In the genomic region with DNA sequence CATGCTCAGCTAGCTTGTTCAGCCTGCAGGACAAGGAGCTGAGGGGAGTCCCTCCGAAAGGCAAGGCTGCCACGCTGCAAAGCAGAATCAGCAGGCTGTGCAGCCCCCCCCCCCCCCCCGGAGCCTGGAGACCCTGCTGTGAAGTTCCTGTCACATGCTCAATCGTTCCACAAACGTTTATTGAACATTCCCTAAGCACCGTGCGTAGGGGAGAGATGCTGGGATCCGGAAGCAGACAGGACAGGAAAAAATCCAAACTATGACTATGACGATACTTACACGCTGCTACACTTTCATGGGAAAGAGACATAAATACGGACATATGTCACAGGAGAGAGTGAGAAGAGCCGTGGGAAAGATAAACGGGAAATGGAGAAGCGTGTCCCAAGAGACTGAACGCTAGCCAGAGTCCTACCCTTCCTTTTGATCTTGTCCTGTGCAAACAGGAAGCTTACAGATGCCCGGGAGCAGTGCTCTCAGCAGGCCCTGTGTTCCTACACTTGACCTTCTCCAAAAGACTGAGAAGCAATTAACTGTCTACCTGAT, we compare ENCODE assay signal across 8 mouse cellular contexts. TPM values are rescaled to one million over a fixed set of nuclear protein-coding genes. Genes with fewer than 3 reads are reported as not detected.
A peak's percentile ranks its signal among the peaks of the same experiment; 100 is the strongest.
DNase-seq lines count a peak whose midpoint lies in the region; ATAC-seq and TF ChIP-seq lines count a peak whose summit lies in the region.

No protein-coding gene starts in this region.

- no peak for TF ChIP-seq EP300 in MEL (IDR thresholded peaks at IDR 0.05; ENCODE audit: low read depth in 1 of 2, low read length in 2 of 2)

- no peak for TF ChIP-seq POLR2A in MEL (IDR thresholded peaks at IDR 0.05; ENCODE audit: control insufficient read depth in 1 of 2, insufficient read depth in 1 of 2, low read depth in 1 of 2, low read length in 2 of 2, poor library complexity in 1 of 2)

- H3K36me3 ChIP-seq in MEL (ENCODE audit: control insufficient read depth in 1 of 2, insufficient read depth in 2 of 2, low read length in 2 of 2) = peaks cover 0 to 3% of the 10 kb centered on the region in 2 experiments; a peak in 2 of 4 replicates
- no peaks in the 10 kb centered on the region for H3K36me3 ChIP-seq in hindbrain, embryonic 15.5 days

- peak overlapping the region in 1 of 2 experiments; percentile 2; a peak in 2 of 4 replicates for H3K4me3 ChIP-seq in MEL (ENCODE audit: control insufficient read depth in 1 of 2, insufficient read depth in 1 of 2, low read depth in 2 of 2, low read length in 2 of 2)
- H3K4me3 ChIP-seq in brown adipose tissue, adult 24 weeks (ENCODE audit: insufficient read depth, low read depth, low read length) = no peak overlapping the region
- H3K4me3 ChIP-seq in hindbrain, embryonic 15.5 days = peak overlapping the region; percentile 20

- H3K4me1 ChIP-seq in MEL (ENCODE audit: control insufficient read depth in 1 of 2, insufficient read depth in 2 of 2, low read length in 2 of 2) = no peaks in the 10 kb centered on the region; a peak in 1 of 4 replicates
- H3K4me1 ChIP-seq in brown adipose tissue, adult 24 weeks (ENCODE audit: control insufficient read depth, insufficient read depth, insufficient read length, low read length) = no peaks in the 10 kb centered on the region
- peaks cover 30% of the 10 kb centered on the region for H3K4me1 ChIP-seq in hindbrain, embryonic 15.5 days (replicated peaks)

- TF ChIP-seq CTCF in MEL (IDR thresholded peaks at IDR 0.05 in 2 of 3, conservative IDR thresholded peaks at IDR 0.05 in 1 of 3; ENCODE audit: control insufficient read depth in 1 of 3, insufficient read depth in 1 of 3, low read depth in 2 of 3, low read length in 3 of 3, poor library complexity in 1 of 3, severe bottlenecking in 1 of 3) = no peak

- H3K27me3 ChIP-seq in MEL (ENCODE audit: control insufficient read depth in 1 of 2, insufficient read depth in 2 of 2, low read length in 2 of 2) = no peaks in the 10 kb centered on the region
- H3K27me3 ChIP-seq in hindbrain, embryonic 15.5 days = no peaks in the 10 kb centered on the region

- H3K4me2 ChIP-seq in hindbrain, embryonic 15.5 days = peak overlapping the region; percentile 54

- no peak overlapping the region for H3K27ac ChIP-seq in MEL (ENCODE audit: control insufficient read depth, low read depth, low read length)
- H3K27ac ChIP-seq in brown adipose tissue, adult 24 weeks (replicated peaks; ENCODE audit: low read depth, low read length) = peak overlapping the region; percentile 53
- peak overlapping the region; percentile 27 for H3K27ac ChIP-seq in hindbrain, embryonic 15.5 days (replicated peaks)

- 7% methylated on average over 16 of the region's 16 CpGs for WGBS in hindbrain, embryonic 15.5 days

- DNase-seq in MEL (ENCODE audit: low read depth, low spot score) = no peak
- peak; percentile 46 for DNase-seq in mesoderm, embryonic 11.5 days (ENCODE audit: low read depth, low spot score)
- no peak for DNase-seq in adrenal gland, adult 2 months
- DNase-seq in left cerebral cortex, adult 11 months (ENCODE audit: low spot score) = no peak
- no peak for DNase-seq in left cerebral cortex, adult 18-20 months (ENCODE audit: low spot score in 2 of 2)
- DNase-seq in ovary, postnatal 14 days (ENCODE audit: low spot score) = no peak

- ATAC-seq in hindbrain, embryonic 15.5 days (ENCODE audit: low FRiP score, low read depth) = no peak

- H3K9me3 ChIP-seq in MEL (replicated peaks; ENCODE audit: insufficient read depth, low read length) = no peaks in the 10 kb centered on the region
- no peaks in the 10 kb centered on the region for H3K9me3 ChIP-seq in hindbrain, embryonic 15.5 days

- peak overlapping the region; percentile 10; the same call in 1 of the 2 replicates for H3K9ac ChIP-seq in MEL (ENCODE audit: control insufficient read depth, low read depth, low read length, poor library complexity, severe bottlenecking)
- peak overlapping the region; percentile 13; the same call in 1 of the 2 replicates for H3K9ac ChIP-seq in hindbrain, embryonic 15.5 days

- TF ChIP-seq RAD21 in MEL (IDR thresholded peaks at IDR 0.05; ENCODE audit: low read depth, low read length) = no peak

- H3K79me2 ChIP-seq in MEL (ENCODE audit: control insufficient read depth, insufficient read depth, low read length, poor library complexity) = 0 out of 2 replicates have a peak, but pooled peaks cover 1% of the 10 kb centered on the region

TF ChIP-seq in MEL, 35 proteins besides CTCF, POLR2A, EP300 and RAD21:
- no peak for TF ChIP-seq ELF1 (IDR thresholded peaks at IDR 0.05; ENCODE audit: low read depth, low read length)
- no peak for TF ChIP-seq CHD2 (IDR thresholded peaks at IDR 0.05; ENCODE audit: low read length)
- no peak for TF ChIP-seq RCOR1 (IDR thresholded peaks at IDR 0.05; ENCODE audit: low read depth, low read length)
- TF ChIP-seq USF1 (IDR thresholded peaks at IDR 0.05; ENCODE audit: low read depth, low read length) = no peak
- no peak for TF ChIP-seq NRF1 (IDR thresholded peaks at IDR 0.05; ENCODE audit: insufficient read depth, low read depth, low read length, poor library complexity, severe bottlenecking)
- no peak for TF ChIP-seq SIN3A (IDR thresholded peaks at IDR 0.05; ENCODE audit: low read length)
- TF ChIP-seq TCF12 (IDR thresholded peaks at IDR 0.05; ENCODE audit: low read depth, low read length) = no peak
- TF ChIP-seq MAX (IDR thresholded peaks at IDR 0.05; ENCODE audit: low read length) = no peak
- TF ChIP-seq UBTF (IDR thresholded peaks at IDR 0.05; ENCODE audit: borderline replicate concordance, insufficient read depth, low read depth, low read length) = no peak
- no peak for TF ChIP-seq ZKSCAN1 (IDR thresholded peaks at IDR 0.05; ENCODE audit: low read depth, low read length)
- no peak for TF ChIP-seq JUND (IDR thresholded peaks at IDR 0.05; ENCODE audit: low read depth, low read length)
- no peak for TF ChIP-seq MXI1 (IDR thresholded peaks at IDR 0.05; ENCODE audit: low read depth, low read length)
- TF ChIP-seq MAFK (IDR thresholded peaks at IDR 0.05; ENCODE audit: borderline replicate concordance, low read depth, low read length) = no peak
- no peak for TF ChIP-seq MAZ (IDR thresholded peaks at IDR 0.05; ENCODE audit: low read depth, low read length)
- no peak for TF ChIP-seq SMC3 (IDR thresholded peaks at IDR 0.05; ENCODE audit: low read depth, low read length)
- no peak for TF ChIP-seq NELFE (IDR thresholded peaks at IDR 0.05; ENCODE audit: low read depth, low read length)
- TF ChIP-seq KAT2A (conservative IDR thresholded peaks at IDR 0.05; ENCODE audit: low read depth, low read length) = no peak
TF ChIP-seq in MEL: peak in this region for 0.

RNA-seq across cellular contexts. Expression of a gene that starts 5.0 kb away (rescaled TPM):
- total RNA-seq in MEL (2012; rRNA removed) = 9.6 and 9.7 TPM in 2 replicates
- 10 to 100 TPM in 1 of 2 experiments, not detected in 1; 10.1 TPM for polyA plus RNA-seq in MEL (2012; ENCODE audit: insufficient read depth in 1 of 2, insufficient read length in 2 of 2, low read depth in 1 of 2, low replicate concordance in 2 of 2, missing spikeins in 1 of 2)
- 2.9 and 3.8 TPM in 2 replicates for polyA plus RNA-seq in brown adipose tissue, adult 24 weeks (2012; ENCODE audit: insufficient read depth, insufficient read length, missing spikeins)
- polyA plus RNA-seq in hindbrain, embryonic 15.5 days (2015; fragmentation: Nextera tagmentation; extraction: Ambion mirVana) = 8.3 and 8.5 TPM in 2 replicates
- total RNA-seq in adrenal gland, adult 2 months (2021) = 1 to 10 TPM; 6.4 to 7.1 TPM
- 2.4 and 3.8 TPM in 2 replicates for polyA plus RNA-seq in adrenal gland, adult 2 months (2012; rRNA removed)
- total RNA-seq in left cerebral cortex, adult 18-20 months (2021) = 10 to 100 TPM; 18.7 to 21.9 TPM

RNA-seq across cellular contexts. Expression of a gene that starts 32.3 kb away (rescaled TPM):
- 13.7 and 17.7 TPM in 2 replicates for total RNA-seq in MEL (2012; rRNA removed)
- polyA plus RNA-seq in MEL (2012; ENCODE audit: insufficient read depth in 1 of 2, insufficient read length in 2 of 2, low read depth in 1 of 2, low replicate concordance in 2 of 2, missing spikeins in 1 of 2) = 10 to 100 TPM in 1 of 2 experiments, not detected in 1; 15.5 TPM
- polyA plus RNA-seq in brown adipose tissue, adult 24 weeks (2012; ENCODE audit: insufficient read depth, insufficient read length, missing spikeins) = 11.2 and 11.4 TPM in 2 replicates
- 21.3 and 24.6 TPM in 2 replicates for polyA plus RNA-seq in hindbrain, embryonic 15.5 days (2015; fragmentation: Nextera tagmentation; extraction: Ambion mirVana)
- 10 to 100 TPM; 19.9 to 26.4 TPM for total RNA-seq in adrenal gland, adult 2 months (2021)
- 3.5 and 4.9 TPM in 2 replicates for polyA plus RNA-seq in adrenal gland, adult 2 months (2012; rRNA removed)
- 10 to 100 TPM; 28.6 to 29.3 TPM for total RNA-seq in left cerebral cortex, adult 18-20 months (2021)
